Mouse (Mus musculus): ENCODE results near the gene Gm6525.

The Gm6525 gene

DNA sequence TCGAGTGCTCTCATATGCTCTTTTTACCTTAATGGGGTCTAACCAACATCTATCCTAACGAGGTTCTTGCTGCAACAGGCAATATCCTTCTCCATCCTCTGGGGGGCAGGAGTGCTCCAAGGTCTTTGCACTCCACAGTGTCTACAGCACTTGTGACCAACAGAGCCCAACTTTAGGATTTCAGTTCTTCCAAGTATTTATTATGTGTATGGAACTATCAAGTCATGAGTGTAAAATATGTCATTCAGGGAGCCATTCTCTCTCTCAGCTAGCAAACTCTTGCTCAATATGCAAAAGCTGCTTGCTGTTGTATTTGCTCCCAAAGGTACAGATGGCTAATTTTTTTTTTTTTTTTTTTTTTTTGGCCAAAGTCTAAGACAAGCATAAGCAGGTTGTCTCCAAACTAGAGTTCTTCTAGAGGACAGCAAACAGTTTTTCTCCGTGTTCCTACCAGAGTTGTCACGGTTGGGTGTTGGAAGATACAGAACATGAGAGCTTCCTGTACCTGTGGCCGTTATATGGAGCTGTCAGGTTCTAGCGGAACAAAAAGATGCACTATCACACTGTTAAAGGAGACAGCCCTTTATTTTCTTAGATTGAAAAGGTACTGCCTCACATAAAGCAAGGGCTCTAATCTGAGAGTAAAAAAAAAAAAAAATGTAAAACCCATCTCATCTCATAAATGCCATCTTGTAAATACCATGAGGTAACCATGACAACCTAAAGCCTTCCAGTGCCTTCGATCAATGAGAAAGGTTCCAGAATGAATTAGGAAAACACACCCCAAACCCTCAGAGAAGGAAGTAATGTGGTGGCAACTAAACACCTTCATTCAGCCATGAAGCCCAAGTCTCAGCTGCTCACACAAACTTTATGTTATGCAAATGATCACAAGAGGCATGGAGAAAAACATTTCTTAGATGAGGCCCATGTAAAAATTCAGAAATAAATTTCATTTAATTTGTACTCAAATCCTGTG is 1.7 kb downstream of the Gm6525 start:
- DNase-seq = peak; percentile 82 to 84

DNA sequence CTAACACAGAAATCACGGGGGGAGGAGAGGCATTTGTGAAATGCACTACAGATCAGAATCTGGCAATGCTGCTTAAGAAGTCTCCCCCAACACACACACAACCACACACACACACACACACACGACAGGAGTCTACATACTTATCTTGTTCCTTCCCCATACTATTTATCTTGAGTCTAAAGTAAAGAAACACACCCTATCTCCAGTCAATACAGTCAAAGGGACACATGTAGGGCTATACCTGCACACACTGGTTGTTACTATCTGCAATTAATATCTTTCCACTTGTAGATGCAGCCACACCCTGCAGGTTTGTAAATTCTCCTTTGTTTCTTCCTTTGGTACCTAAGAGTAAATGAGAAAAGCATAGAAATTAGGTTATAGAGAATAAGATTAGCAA is 3.9 kb downstream of the Gm6525 start:
- DNase-seq = no peak

DNA sequence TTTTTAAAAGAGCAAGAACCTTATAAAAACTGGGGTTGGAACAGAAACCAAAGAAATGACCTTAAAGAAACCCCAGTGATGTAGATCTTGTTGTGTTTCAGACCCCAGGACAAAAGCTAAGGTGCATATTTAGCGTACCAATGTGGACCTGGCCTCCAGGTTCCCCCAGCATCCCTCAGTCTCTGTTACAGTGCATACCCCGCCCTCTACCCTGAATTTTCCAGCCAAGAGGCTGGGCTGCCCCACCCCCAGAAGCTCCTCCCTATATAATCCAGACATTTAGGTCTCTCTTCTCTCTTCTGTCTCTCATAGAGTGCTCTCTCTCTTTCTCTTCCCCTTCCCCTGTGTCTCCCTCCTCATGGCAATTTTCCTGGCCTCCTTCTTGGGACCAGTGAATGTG is 6.4 kb downstream of the Gm6525 start:
- no peak for DNase-seq

DNA sequence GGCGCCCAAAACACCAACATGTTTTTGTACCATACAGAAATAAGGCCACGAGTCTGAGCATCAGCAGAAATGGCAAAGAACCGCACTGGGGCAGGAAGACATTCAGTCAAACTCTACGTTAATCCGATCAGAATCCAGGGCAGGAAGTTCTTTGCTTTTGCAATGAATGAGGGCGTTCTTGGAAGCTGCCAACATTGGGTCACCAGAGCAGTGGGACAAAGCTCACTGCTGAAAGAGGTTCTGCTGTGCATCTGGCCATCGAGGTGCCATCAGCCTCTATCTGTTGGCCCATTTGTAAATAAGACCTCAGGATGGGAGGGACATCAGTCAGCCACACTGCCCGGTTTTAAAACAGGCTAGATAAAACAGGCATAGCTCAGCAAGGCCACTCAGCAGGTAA is 7.2 kb downstream of the Gm6525 start:
- no peak for DNase-seq

DNA sequence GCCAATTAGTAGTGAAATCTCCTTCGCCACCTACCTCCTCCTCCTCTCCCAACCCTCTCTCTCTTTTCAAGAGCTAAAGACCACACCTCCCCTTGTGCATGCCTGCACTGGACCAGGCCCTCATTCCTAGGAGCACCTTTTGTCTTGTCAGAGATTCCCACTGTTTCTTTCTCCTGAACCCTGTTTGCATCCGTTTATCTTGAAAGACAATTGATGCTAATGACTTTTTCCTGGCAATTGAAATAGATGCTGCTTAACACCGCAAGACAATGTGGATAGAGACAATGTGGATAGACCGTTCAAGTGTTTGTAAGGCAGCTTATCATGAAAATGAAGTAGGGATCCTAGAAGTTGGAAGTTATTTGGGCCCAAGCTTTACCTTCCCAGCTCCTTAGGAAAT is 7.8 kb downstream of the Gm6525 start:
- DNase-seq = no peak

DNA sequence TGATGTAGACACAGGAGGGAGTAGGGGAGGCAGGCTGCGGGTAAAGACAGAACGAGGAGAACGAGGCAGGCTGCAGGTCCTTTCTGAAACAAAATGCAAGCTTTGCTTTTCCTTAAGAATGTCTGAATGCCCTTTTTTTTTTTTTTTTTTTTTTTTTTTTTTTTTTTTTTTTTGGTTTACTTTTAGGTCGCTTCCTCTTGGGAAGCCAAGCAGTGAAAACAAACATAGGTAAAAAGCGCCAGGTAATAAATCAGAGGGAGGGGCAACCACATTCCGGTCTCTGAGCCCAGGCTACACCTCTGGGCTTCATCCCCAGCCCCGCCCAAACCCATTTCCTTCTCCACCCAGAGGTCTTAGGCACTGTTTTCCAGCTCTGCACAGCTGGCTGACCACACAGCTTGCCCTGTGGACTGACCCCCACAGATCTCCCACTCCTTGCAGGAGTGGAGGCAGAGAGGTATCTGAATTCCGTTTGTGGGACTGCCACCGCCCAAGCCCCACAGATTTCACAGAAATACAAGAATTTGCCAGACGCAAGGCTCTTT is 15.8 kb downstream of the Gm6525 start:
- DNase-seq = no peak

DNA sequence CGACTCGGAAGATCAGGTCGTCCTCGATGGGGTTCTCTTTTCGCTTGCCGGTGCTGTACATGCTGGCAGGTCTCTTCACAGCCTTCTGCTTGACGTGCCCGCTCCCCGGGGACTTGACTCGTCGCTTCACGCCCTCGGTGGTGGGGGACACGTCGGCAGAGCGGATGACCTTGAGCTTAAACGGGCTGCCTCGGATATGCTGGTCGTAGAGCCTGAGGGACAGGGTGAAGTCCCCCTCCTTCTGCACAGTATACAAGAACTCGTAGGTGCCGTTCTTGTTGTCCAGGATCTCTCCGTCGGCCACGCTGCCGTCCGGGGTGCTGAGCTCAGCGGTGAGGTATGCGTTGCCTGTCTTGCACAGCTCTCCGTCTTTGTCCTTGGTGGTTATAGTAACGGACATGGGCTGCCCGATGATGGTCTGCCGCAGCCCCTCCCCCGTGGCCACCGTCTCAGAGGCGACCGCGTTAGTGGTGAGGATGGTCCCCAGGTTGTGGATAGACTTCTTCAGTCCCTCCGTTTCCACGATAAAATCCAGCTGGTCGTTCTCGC is 16.7 kb downstream of the Gm6525 start:
- DNase-seq = no peak

DNA sequence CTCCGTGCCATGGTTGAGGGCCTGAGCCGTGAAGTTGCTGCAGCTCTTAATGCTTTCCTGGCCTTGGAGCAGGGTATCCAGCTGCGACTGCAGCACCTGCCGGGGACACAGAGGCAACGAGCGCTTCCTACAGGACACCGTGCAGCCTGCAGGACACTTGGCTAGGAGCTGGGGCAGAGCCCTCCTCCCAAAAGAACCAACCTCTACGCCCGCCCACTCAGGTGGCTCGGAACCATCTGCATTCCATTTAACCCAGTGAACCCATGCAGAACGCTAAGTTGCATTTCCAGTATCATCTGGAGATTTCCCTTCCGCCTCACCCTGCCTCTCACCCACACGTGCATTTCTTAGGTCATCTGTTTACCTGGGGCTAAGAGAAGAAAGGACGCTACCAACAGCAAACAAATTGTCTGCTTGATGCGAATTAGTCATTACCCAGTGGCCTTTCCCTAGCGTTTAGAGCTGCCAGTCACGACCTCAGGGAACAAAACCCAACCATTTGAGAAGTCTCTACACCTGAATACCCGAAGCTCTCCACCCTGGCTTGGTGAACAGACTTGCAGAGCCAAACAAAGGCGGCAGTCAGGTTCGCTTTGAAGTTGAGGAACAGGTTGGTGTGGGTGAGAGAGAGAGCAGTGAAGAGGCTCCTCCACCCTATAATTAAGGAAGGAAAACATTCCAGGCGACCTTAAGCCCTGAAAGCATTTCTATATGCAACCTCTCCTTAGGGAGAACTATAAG is 17.4 kb downstream of the Gm6525 start:
- DNase-seq = no peak

DNA sequence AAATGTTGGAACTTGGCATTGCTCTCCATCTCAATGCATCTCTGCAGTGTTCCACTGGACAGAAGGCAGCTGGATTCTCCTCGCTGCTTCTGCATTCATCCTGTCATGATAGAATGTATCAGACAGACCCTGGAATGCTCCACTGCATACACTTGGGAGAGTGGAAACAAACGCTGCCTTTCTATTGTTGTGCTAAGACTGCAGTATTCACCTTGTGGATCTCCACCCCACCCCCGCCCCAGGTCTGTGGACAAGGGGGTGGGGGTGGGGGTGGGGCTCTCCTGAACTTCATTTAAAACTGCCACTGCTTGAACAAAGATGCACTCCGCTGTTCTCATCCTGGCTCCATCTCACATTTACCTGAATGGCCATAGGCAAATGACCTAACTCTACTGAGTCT is 20.0 kb downstream of the Gm6525 start:
- DNase-seq = no peak

DNA sequence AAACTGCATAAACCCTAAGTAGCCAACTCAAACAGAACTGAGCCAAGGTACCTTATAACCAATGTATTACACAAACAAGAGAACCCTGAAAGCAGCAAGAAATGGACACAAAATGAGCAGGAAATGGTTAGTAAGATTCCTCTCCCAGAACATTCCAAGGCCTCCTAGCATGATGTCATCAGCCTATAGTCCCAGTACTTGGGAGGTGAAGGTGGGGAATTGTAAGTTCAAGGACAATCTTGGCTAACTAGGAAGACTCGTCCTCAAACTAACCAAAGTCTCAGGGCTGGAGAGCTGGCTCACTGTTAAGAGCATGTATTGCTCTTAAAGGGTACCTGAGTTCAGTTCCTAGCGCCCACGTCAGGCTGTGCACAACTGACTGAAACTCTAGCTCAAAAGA is 24.3 kb downstream of the Gm6525 start:
- DNase-seq = no peak

DNA sequence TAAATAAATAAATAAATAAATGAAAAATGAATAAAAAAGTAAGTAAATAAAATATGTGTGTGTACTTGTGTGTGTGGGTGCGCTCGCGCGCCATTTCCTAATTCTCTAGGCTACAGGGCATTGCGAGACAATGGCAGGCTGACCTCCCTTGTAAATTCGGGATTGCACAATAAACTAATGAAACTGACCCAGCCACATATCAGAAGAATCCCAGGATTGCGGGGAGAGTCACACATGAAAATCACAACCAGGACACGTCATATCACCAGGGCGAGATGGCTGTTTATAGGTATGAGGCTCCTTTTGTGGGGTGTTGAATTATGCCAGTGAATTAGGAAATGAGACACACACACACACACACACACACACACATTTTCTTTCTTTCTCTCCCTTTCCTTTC is 25.6 kb downstream of the Gm6525 start:
- DNase-seq = no peak

DNA sequence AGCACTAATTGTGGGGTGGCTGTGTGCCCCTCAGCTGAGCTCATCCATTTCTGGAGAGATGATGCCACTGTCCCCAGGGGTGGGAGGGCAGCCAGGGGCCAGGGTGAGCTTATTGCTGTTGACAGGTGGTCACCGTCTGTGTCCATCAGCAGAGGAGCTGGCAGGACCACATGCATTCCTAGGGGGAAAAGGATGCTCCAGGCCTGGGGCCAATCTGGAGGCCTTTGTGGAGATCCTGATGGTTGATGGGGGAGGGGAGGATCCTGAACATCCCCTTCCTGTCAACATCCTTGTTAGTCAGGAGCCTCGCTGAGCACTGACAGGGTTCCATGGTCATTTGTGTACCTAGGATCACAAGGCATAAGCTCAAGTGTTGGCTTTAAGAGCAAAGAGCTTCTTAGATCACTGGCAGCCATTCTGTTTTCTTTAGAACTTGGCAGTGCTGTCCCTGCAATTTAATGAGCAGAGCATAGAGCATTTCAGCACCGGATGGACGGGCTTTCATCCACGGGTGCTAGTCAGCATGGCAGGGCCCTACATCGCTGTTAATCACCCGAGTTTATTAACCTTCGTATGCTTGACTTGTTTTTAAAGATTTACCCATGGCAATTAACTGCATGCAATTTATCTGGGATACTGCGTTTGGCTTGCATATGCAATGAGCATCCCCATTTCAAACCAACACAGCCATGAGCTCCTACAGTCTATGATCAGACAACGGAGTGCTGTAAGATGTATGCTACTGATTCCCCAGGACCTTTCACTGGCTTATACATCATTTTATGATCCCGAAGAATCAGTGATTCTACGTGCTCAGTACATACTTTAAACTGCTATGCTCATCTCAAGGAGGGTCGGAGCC is 26.9 kb downstream of the Gm6525 start:
- DNase-seq = peak; percentile 95 to 98

DNA sequence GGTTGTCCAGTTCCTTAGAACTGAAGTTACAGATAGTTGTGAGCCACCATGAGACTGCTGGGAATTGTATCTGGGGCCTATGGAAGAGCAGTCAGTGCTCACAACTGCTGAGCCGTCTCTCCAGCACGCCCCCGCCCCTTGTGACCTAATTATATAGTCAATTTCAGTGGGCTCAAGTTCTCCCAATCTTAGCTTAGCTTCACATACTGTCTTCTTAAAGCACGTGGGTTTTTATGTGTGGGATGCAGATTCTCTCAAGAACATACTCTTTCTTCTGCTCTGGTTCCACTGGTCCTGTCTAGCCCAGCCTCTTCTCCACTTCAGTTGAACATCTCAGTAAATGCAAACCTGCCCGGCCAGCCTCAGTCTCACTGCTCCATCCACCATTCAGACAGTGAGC is 30.7 kb downstream of the Gm6525 start:
- no peak for DNase-seq

DNA sequence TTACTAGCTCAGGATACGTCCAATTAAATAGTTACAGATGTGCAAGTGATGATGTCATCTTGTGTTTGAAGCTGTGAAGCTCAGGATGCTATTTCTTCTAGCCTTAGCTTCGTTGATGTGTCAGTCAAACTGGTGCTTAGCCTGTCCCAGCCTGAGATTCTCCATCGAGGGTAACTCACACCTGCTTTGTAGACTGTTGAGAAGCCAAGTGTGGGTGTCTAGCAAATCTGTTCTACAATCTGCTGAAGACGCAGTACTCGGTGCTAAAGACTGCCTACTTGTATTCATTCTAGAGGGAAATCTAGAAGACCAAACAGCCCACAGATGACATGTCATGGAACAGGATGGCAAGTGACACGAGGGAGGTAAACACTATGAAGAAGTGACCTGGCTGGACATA is 31.7 kb downstream of the Gm6525 start:
- DNase-seq = no peak

DNA sequence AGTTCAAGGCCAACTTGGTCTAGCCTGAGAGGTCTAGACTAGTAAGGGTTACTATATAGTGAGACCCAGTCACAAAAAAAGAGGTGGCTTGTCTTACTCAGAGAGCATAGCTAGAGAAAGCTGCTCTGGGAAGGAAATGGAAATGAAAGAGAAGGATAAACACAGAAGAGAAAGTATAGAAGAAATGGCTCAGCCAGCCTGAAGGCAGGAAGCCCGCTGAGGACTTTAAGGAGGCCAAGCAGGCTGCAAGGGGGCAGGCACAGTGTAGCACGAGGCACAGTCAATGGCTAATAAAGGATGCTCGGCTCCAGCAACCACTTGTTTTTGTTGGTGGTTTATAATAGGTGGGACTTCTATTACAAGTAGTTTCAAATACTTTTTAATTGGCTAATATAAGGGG is 32.2 kb downstream of the Gm6525 start:
- no peak for DNase-seq

DNA sequence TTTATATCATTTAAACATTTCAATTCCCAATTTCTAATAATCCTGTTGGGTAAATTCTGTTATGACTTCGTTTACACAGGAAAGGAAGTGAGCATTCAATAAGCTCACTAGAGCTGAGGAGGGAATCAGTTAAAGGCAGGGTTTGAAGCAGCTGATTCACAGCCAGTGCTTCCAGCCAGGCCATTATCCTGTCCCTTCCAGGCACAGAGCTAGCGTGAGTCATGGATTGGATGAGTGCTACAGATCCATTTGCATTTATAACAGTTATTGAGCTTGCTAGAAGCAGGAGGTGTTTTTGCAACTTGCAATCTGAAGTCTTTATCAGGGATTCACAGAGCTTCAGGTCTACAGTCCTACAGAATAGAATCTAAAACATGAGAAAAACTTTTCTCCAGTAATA is 33.5 kb downstream of the Gm6525 start:
- DNase-seq = no peak

DNA sequence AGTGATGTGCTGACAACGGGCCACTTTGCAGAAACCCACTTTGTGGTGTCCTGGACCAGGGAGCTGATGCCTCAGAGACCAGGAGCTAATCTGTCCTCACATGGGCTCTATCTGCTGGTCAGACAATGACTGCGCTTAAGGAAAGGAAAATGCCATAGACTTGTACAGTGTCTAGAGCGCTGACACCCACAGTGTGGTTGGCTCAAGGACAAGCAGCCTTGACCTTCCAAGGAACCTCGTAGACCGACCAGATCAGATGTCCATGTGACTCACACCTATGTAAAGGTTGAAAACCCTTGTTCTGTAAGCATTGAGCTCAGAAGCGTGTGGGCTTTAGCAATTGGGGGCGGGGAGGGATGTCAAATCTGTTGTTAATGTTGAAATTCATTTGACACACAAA is 34.6 kb downstream of the Gm6525 start:
- DNase-seq = no peak

DNA sequence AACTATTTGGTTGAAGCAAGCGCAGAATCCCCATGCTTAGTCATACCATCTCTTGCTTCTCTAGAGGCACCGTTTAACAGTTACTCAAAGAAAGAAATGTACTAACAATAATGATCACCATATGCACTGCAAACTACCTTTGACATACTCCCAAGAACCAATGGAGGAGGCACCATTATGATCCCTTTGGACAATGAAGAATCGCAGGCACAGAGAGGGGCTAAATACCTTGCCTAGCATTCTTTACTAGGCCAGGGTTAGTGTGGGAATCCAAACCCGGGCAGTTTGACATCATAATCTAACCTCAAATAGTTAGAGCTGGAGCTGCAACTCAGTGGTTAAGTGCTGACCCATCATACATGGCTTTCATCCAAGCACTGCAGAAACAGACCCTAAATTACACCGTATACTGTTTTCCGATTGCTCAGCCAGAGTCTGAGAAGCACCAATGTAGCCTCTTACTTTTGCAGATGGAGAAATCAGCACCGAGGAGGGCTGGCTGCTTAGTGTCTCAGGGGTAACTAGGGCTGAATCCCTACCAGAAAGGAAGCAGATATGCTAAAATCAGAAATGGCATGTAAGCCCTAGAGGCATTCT is 35.1 kb downstream of the Gm6525 start:
- no peak for DNase-seq

DNA sequence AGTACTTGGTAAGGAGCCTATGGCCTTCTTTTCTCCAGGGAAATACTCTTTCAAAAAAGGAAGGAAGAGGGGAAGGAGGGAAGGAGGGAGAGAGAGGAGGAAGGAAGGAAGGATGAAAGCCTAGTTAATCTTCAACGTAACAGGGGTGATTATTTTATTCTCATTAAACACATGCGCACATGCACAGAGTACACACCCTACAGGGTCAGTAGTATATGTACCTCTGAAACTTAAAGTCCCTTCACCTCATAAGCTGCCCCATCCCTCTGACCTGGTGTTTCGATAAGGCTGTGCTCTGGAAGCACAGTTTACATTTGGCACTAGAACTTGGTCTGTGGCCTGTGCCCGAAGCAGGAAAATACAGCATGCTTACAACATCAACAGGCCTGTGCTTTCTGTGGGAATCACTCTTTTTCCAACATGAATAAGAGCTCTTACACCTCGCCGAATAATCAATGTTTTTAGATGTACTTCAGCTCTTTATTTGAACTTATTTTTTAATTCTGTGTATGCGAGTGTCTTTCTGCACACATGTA is 37.5 kb downstream of the Gm6525 start:
- DNase-seq = no peak

DNA sequence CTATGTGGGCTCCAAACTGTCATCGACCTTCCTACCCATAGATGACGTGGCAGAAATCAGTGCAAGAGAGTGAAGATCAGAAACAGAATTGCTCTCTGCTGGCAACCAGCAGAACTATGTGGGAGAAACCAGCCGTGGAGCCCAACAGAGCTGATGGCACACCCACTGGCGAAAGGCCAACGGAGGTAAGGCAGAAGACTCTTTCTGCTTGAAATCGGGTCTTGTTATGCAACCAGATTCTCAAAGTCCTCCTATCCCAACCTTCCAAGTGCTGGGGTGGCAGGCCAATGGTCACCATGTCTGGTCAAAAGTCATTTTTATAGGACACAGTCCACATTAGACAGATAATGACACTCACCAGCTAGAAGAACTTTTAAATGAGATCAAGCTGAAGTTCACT is 40.6 kb downstream of the Gm6525 start:
- DNase-seq = peak; percentile 73 to 74

DNA sequence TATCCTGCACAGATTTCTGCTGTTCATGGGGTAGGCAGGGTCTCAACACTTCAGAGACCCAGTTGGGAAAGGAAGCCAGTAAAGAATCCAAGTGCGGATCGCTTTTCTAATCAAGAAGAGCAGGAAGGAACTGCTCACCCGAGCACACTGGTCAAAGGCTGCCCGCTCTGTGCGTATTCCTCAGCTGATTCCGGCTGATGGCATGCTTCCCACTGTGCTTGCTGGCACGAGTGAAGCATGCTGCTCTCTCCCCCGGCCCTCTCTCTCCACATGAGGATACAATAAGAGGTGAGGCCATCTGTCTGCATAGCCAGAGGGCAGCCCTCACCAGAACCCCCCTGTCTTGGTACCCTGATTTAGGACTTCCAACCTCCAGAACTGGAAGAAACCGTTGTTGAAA is 41.3 kb downstream of the Gm6525 start:
- DNase-seq = peak; percentile 90 to 91

Measured in cerebellum, postnatal 36 days (tissue).